Mouse (Mus musculus) kidney, postnatal 25 days (tissue): ENCODE measurements around the gene Gpr158.

Experiments used
- DNase-seq, 2 experiments: peaks; one replicate each; pipeline ENCODE4 v3.0.0; 2021; ENCODE audit warnings: mixed read lengths in 2 of 2

Gpr158 gene

GRCm38 (mm10) chr2:21665721-21666120 is 298.4 kb downstream of the Gpr158 start:
- no peak for DNase-seq

- no peak for DNase-seq
These were observed 308.9 kb downstream of the Gpr158 start for GRCm38 (mm10) chr2:21676084-21676838.

GRCm38 (mm10) chr2:21676839-21677123 is 309.4 kb downstream of the Gpr158 start:
- DNase-seq = no peak

GRCm38 (mm10) chr2:21680735-21681270 is 313.5 kb downstream of the Gpr158 start:
- no peak for DNase-seq

GRCm38 (mm10) chr2:21684736-21685135 is 317.4 kb downstream of the Gpr158 start:
- DNase-seq = no peak

- DNase-seq = no peak
These were observed 325.8 kb downstream of the Gpr158 start for GRCm38 (mm10) chr2:21693128-21693527.

- no peak for DNase-seq
These were observed 326.7 kb downstream of the Gpr158 start for GRCm38 (mm10) chr2:21693807-21694594.

GRCm38 (mm10) chr2:21728075-21728474 is 360.7 kb downstream of the Gpr158 start:
- DNase-seq = no peak

GRCm38 (mm10) chr2:21783721-21784120 is 416.4 kb downstream of the Gpr158 start:
- no peak for DNase-seq

GRCm38 (mm10) chr2:21793156-21793555 is 425.8 kb downstream of the Gpr158 start:
- no peak for DNase-seq

- DNase-seq = no peak
These were observed 432.3 kb downstream of the Gpr158 start for GRCm38 (mm10) chr2:21799616-21800015.

- DNase-seq = no peak
These were observed 432.7 kb downstream of the Gpr158 start for GRCm38 (mm10) chr2:21800045-21800444.

GRCm38 (mm10) chr2:21808510-21808909 is 441.2 kb downstream of the Gpr158 start:
- no peak for DNase-seq

- no peak for DNase-seq
These were observed 443.1 kb downstream of the Gpr158 start for GRCm38 (mm10) chr2:21810431-21810830.

- DNase-seq = no peak
These were observed 496.7 kb downstream of the Gpr158 start for GRCm38 (mm10) chr2:21864061-21864460.
